Mouse (Mus musculus) heart, adult 10 weeks (tissue): Measurements from ENCODE around the gene Urad. TPM values are rescaled to one million over a fixed set of nuclear protein-coding genes. Genes with fewer than 3 reads are reported as not detected.

ENCODE experiments used
- polyA plus RNA-seq: library from polyadenylated mRNA; stranded (reverse); fragments of 350-450 nt; fragmentation: Illumina TruSeq; extraction: RNeasy Lipid Tissue Mini Kit (QIAGEN cat#74804); gene quantifications from one replicate; pipeline ENCODE4 v1.2.3, GENCODE M21; 2014; ENCODE audit warnings: low read depth, low replicate concordance

The Urad gene
- not detected for polyA plus RNA-seq

DNA sequence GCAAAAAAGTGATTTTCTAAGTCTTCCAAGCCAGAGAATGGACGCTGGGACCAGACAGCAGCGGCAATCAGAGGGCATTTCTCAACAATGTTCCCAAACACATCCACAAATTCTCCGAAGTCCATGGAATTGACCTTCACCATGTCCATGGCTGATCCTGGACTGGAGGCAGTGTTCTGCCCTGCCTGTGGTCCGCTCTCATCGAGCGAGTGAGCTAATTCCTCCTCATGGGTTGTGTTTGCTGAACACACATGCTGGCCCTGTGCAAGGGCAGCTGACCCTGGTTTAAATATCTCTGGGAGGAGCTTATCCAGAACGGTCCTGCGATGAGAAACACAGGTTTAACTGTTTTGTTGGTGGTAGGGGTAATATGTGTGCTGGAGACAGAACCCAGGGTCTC lies at the start of gene Urad:
Gene Urad, minus strand, starts transcription at position 258 of the 400 bp plus-strand sequence.

DNA sequence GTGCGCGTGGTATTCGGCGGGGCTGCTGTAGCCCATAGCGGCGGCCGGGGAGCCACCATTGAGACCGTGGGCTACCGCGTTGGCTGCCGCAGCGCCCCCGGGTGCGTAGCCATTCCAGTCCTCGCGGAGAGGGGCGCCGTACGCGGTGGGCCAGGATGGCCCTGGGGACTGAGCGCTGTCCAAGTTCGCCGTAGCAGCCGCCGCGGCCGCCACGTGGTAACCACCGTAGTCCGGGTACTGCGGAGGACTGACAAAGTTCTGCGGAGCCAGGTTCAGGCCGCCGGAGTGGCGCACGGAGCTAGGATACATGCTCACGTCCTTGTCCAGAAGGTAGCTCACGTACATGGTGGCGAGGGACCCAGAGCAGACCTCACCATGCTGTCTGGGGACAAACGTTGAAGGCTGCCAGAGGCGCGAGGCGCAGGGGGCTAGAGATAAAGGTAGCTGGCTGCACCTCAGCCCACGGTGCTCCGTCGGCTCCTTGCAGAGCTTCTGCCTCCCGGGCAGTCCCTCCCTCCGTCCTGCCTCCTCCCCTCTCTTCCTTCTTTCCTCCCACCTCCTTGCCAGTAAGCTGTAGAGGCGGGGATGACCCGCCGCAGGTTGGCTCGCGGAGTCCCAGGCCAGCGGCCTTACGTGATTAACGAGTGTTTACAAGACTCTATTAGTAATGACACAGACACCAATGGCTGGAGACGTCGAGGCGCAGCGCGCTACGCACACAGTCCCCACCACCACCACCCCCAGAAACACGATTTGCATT lies 15.4 kb downstream of the Urad start, which contains the start of gene Cdx2:
Gene Cdx2, minus strand, starts transcription at position 633 of the 760 bp plus-strand sequence.

GRCm38 (mm10) chr5:147269926-147270672 lies 52.1 kb downstream of the Urad start, which contains the start of gene Pdx1:
TSS of gene Pdx1 (plus strand) at chr5:147269959.

Other genes with a start within 250 kb of the Urad start
- gene Lnx2, start 245.9 kb downstream of the Urad start, polyA plus RNA-seq, result 8.7 TPM
- 82.8 TPM for gene Polr1d, start 245.4 kb downstream of the Urad start, polyA plus RNA-seq
- gene Gsx1, start 133.7 kb downstream of the Urad start, polyA plus RNA-seq, result not detected
- gene Pdx1, start 52.5 kb downstream of the Urad start, polyA plus RNA-seq, result not detected
- gene Cdx2, start 15.2 kb downstream of the Urad start, polyA plus RNA-seq, result not detected
- gene Flt3, start 78.0 kb upstream of the Urad start, polyA plus RNA-seq, result 0.16 TPM
- 16.8 TPM for gene Pan3, start 107.7 kb upstream of the Urad start, polyA plus RNA-seq